Mouse (Mus musculus) midbrain, embryonic 13.5 days (tissue): ENCODE measurements at regions not wholly inside any gene's neighbourhood (a gene's known extent, or its start where the extent isn't known, plus 50 kb on each side); places are given as distances from the start of the nearest gene placed in this dataset.

ENCODE experiments used
- ATAC-seq: fragments of 200-750 bp; cut with Nextera tagmentation; 2 replicates; pipeline ENCODE4 v1.8.0; 2017; ENCODE audit warnings: mild to moderate bottlenecking, moderate TSS enrichment, moderate library complexity
- H3K27ac ChIP-seq: fragments of 300-500 bp; sonication (generic); 2 replicates; pipeline ENCODE4 v1.5.1; 2015; ENCODE audit warnings: inconsistent platforms, mild to moderate bottlenecking, moderate library complexity
- H3K27me3 ChIP-seq: fragments of 300-500 bp; sonication (generic); 2 replicates; pipeline ENCODE4 v1.6.1; 2015; ENCODE audit warnings: mild to moderate bottlenecking, inconsistent platforms
- H3K36me3 ChIP-seq: fragments of 300-500 bp; sonication (generic); 2 replicates; pipeline ENCODE4 v1.6.1; 2015; ENCODE audit warnings: mild to moderate bottlenecking, inconsistent platforms
- H3K4me1 ChIP-seq: fragments of 300-500 bp; sonication (generic); replicated peaks from 2 replicates; pipeline ENCODE4 v1.6.1; 2015; ENCODE audit warnings: inconsistent platforms
- H3K4me2 ChIP-seq: fragments of 300-500 bp; sonication (generic); replicated peaks from 2 replicates; pipeline ENCODE4 v1.6.1; 2015; ENCODE audit warnings: moderate library complexity, mild to moderate bottlenecking, inconsistent platforms
- H3K4me3 ChIP-seq: fragments of 300-500 bp; sonication (generic); replicated peaks from 2 replicates; pipeline ENCODE4 v1.5.1; 2015; ENCODE audit warnings: mild to moderate bottlenecking, inconsistent platforms
- H3K9ac ChIP-seq: fragments of 300-500 bp; sonication (generic); replicated peaks from 2 replicates; pipeline ENCODE4 v1.6.1; 2015; ENCODE audit warnings: mild to moderate bottlenecking, inconsistent platforms
- H3K9me3 ChIP-seq: fragments of 300-500 bp; sonication (generic); 2 replicates; pipeline ENCODE4 v1.6.1; 2016; ENCODE audit warnings: mild to moderate bottlenecking, inconsistent platforms
- WGBS: fragments of 180-500 bp; shearing (Covaris S2); methylation state at CpG from one replicate; pipeline ENCODE4 v1.1.7; 2015; 5-methylcytosine and 5-hydroxymethylcytosine counted together

DNA sequence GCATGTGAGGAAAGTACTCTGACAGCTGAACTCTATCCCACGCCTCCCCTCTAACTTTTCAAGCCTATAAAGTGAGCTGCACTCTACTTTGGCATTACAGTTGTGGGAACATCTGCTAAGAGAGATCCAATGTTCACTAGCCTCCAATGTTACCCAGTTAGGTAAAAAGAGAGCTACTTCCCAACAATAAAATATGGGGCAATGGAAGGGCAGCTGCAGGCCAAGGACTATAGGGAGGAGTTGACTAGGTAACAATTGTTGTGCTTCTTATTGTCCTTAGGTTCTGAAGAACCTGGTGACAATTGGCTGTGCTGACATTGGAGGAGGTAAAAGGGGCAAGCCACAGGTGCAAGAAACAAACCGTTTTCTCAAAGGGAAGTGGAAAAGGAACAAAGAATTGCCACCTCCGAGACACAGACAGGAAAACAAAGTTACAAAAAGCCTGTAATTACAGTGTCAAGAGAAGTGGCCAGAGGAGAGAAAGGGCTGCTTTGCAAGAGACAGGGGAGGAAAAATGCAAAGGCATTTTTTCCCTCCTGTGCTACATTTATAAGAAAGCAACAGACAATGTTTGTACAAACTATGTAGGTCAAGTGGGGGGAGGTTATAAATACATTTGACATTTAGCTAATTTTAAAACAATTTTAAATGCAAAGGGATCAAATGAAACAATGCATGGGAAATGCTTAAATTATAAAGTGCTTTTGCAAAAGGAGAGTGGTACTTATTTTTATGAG is 54.1 kb upstream of the Lclat1 start:
- no peaks in the 10 kb centered on the region for H3K9me3 ChIP-seq
- H3K4me1 ChIP-seq: no peaks in the 10 kb centered on the region
- no peak overlapping the region for H3K9ac ChIP-seq
- 51% methylated on average over 3 of the region's 3 CpGs for WGBS
- H3K4me2 ChIP-seq: no peak overlapping the region
- no peaks in the 10 kb centered on the region for H3K27me3 ChIP-seq
- no peak overlapping the region for H3K27ac ChIP-seq
- ATAC-seq: no peak
- H3K36me3 ChIP-seq: no peaks in the 10 kb centered on the region
- no peak overlapping the region for H3K4me3 ChIP-seq

- Histone ChIP-seq H3K4me2 (no peak overlapping the region), H3K9me3 (no peaks in the 10 kb centered on the region), H3K4me1 (no peaks in the 10 kb centered on the region), H3K36me3 (no peaks in the 10 kb centered on the region), H3K9ac (no peak overlapping the region), H3K27ac (no peak overlapping the region), H3K4me3 (no peak overlapping the region), H3K27me3 (no peaks in the 10 kb centered on the region)
- ATAC-seq: no peak
Measured at GRCm38 (mm10) chr17:73054226-73054625, 53.6 kb upstream of the Lclat1 start.

DNA sequence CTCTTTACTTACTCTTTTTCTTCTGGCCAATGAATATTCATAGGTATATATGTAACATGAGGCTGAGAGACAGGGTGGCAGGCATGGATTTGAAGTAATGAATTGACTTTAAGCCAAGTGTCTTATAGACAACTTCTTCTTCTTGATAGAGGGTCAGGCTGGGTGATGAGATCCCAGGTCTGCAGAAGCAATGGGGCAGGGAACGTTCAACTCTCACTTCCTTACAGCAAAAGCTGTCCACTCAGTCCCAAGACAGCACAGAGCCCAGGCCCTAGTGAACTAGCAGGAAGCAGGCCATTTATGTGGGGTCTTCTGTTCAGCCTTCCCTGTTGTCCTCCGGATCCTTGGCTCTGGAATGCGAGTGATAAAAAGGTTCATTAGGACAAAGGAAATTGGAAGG is 52.6 kb upstream of the Lclat1 start:
- no peaks in the 10 kb centered on the region for H3K36me3 ChIP-seq
- H3K9me3 ChIP-seq: no peaks in the 10 kb centered on the region
- H3K27me3 ChIP-seq: no peaks in the 10 kb centered on the region
- H3K9ac ChIP-seq: no peak overlapping the region
- ATAC-seq: no peak
- no peak overlapping the region for H3K27ac ChIP-seq
- no peak overlapping the region for H3K4me2 ChIP-seq
- no peaks in the 10 kb centered on the region for H3K4me1 ChIP-seq
- H3K4me3 ChIP-seq: no peak overlapping the region
- 72% methylated on average over 3 of the region's 3 CpGs for WGBS

- H3K9ac ChIP-seq: no peak overlapping the region
- WGBS: 75% methylated on average over 6 of the region's 6 CpGs
- no peaks in the 10 kb centered on the region for H3K27me3 ChIP-seq
- no peaks in the 10 kb centered on the region for H3K36me3 ChIP-seq
- no peak overlapping the region for H3K4me2 ChIP-seq
- H3K4me3 ChIP-seq: no peak overlapping the region
- no peak overlapping the region for H3K27ac ChIP-seq
- H3K9me3 ChIP-seq: no peaks in the 10 kb centered on the region
- ATAC-seq: no peak
- no peaks in the 10 kb centered on the region for H3K4me1 ChIP-seq
Measured at GRCm38 (mm10) chr17:73055611-73056010, 52.2 kb upstream of the Lclat1 start.

- no peaks in the 10 kb centered on the region for H3K9me3 ChIP-seq
- H3K9ac ChIP-seq: no peak overlapping the region
- 90% methylated on average over 2 of the region's 2 CpGs for WGBS
- no peak overlapping the region for H3K27ac ChIP-seq
- no peaks in the 10 kb centered on the region for H3K27me3 ChIP-seq
- H3K4me3 ChIP-seq: no peak overlapping the region
- no peaks in the 10 kb centered on the region for H3K36me3 ChIP-seq
- H3K4me1 ChIP-seq: no peaks in the 10 kb centered on the region
- H3K4me2 ChIP-seq: no peak overlapping the region
- ATAC-seq: no peak
Measured at GRCm38 (mm10) chr17:73056616-73057015, 51.2 kb upstream of the Lclat1 start.
